Mouse (Mus musculus) embryo, embryonic 11 days (tissue): ENCODE data around the gene Taar7a.
A peak's percentile ranks its signal among the peaks of the same experiment; 100 is the strongest.

Experiments
- DNase-seq: peaks from one replicate; pipeline ENCODE4 v3.0.0-alpha.2; 2015

Taar7a gene

DNA sequence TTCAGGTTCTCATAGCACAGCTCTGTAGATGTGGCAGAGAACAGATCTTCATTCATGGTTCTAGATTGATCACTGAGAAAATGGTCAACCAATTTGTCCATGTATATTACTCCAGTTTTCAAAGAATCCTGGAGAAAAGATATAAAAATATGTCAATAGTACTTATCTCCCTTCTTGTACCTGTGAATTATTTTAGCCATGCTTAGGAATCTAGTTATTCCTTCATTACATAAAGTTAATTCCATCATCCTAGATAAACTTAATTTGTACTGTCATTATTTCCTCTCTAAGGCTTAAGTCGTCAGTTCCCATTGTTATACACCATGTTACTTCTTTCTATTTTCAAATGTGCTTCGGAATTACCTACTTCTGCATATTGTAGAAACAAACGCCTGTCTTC is at the start of gene Taar7a:
Gene Taar7a (minus strand): TSS at position 101 of the 400 bp plus-strand sequence.
- no peak for DNase-seq

GRCm38 (mm10) chr10:24040120-24040869 is 47.0 kb upstream of the Taar7a start:
- DNase-seq = no peak

DNA sequence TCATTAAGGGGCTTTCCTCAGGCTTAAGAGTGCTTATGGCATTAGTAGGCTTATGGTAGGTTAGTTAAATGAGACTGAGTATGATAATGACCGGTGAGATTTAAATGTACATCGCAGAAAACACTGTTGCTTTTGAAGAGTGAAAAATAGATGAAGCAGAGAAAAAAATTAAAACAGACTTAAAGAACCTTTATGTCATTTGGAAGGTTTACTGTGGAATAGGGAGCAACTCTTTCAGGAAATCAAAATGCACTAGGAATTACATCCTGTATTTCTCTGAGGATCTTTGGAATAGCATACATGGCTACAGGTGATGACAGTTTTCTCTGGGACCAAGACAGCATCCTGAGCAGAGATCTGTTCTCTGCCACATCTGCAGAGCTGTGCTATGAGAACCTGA is 44.0 kb upstream of the Taar7a start, which contains the start of gene Taar7e:
Gene Taar7e (plus strand): TSS at position 301 of the 400 bp plus-strand sequence.
- DNase-seq = no peak

GRCm38 (mm10) chr10:24031347-24031746 is 38.1 kb upstream of the Taar7a start:
- DNase-seq = no peak

DNA sequence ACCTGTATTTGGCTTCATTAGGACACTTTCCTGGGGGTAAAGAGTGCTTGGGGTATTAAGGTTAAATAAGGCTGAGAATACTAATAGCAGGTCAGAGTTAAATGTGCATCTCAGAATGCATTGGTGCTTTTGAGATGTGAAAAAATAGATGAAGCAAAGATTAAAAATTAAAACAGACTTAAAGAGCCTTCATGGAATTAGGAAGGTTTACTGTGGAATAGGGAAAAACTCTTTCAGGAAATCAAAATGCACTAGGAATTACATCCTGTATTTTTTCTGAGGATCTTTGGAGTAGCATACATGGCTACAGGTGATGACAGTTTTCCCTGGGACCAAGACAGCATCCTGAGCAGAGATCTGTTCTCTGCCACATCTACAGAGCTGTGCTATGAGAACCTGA is 33.6 kb upstream of the Taar7a start, which contains the start of gene Taar7d:
Gene Taar7d (plus strand): TSS at position 301 of the 400 bp plus-strand sequence.
- no peak for DNase-seq

DNA sequence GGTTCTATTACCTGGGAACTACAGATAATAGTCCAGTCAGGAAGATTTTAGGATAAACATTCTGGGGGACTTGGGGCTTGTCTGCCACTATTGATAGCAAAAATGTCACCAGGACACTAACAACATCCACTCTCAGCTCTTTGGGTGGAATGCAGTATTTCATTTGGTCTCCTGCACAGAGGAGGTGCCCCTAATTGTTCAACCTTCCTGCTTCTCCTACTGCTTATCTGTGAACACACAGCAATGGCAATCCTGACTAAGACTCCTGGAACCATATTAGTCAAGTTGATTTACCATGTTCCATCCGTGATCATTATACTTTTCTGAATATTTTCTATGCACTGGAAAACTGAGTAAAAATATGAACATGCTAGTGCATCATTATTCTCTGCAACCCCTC is 14.9 kb upstream of the Taar7a start:
- no peak for DNase-seq

DNA sequence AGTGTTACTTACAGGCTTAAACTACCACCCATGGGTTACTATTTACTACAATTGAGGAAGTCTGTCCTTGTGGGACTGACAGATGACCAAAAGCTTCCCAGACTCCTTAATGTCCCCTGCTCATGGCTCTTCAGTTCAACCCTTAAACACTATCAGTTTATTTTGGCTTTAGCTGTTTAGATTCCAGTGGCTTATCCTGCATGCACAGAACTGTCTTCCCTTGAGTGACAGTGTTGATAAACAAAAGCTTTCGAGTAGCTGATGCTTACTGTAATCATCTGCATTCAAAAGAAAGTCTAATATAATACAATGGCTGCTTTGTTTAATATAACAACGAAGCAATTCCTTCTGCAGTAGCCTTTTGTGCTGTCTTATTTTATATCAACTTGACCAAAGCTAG is 13.8 kb upstream of the Taar7a start:
- no peak for DNase-seq

GRCm38 (mm10) chr10:24006442-24006841 is 13.2 kb upstream of the Taar7a start:
- no peak for DNase-seq

DNA sequence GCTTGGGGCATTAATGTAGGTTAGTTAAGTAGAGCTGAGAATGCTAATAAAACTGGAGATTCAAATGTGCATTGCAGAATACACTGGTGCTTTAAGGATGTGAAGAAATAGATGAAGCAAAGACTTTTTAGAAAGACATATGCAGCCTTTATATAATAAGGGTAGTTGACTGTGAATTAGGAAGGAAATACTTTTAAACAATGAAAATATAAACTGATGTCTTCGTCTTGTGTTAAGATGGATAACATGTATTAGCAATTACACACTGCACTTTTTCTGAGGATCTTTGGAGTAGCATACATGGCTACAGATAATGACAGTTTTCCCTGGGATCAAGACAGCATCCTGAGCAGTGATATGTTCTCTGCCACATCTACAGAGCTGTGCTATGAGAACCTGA is 6.4 kb upstream of the Taar7a start, which contains the start of gene Taar7b:
Gene Taar7b (plus strand): TSS at position 301 of the 400 bp plus-strand sequence.
- no peak for DNase-seq

DNA sequence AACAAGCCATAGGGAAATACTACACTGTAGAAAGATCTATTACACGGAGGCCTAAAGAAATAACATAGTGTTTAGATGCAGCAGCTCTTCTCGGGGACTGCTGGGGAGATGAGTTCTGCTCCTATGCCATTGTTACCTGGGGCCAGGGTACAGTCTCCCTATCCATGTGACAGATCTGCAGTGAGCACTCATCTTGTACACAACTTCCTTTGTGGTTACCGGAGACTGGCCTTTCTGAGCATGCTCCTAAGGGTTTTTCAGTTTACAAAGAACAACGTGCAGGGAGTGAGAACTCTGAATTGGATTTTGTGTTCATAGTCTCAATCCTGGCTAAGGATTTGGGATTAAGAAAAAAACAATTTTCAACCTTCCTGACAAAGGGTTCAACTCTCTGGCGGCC is 6.9 kb downstream of the Taar7a start:
- no peak for DNase-seq

DNA sequence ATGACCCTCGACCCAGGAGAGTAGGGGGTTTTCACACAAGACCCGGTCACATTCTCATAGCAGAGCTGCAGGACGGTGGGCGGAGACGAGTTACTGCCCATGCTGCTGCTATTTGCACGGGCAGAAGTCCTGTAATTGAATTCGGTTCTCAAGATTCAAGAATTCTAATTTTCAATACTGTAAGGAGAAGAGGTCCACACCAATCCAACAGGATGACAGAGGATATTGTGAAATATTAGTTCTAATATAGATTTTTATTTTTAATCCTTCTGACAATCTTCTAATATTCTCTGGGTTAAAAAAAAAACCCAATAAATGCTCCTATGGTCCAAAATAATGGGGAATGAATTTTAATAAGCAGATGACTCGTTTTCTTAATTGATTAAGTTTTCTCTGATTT is 7.7 kb downstream of the Taar7a start, which contains the start of gene Taar6:
Gene Taar6 (minus strand): TSS at position 101 of the 400 bp plus-strand sequence.
- DNase-seq = no peak

DNA sequence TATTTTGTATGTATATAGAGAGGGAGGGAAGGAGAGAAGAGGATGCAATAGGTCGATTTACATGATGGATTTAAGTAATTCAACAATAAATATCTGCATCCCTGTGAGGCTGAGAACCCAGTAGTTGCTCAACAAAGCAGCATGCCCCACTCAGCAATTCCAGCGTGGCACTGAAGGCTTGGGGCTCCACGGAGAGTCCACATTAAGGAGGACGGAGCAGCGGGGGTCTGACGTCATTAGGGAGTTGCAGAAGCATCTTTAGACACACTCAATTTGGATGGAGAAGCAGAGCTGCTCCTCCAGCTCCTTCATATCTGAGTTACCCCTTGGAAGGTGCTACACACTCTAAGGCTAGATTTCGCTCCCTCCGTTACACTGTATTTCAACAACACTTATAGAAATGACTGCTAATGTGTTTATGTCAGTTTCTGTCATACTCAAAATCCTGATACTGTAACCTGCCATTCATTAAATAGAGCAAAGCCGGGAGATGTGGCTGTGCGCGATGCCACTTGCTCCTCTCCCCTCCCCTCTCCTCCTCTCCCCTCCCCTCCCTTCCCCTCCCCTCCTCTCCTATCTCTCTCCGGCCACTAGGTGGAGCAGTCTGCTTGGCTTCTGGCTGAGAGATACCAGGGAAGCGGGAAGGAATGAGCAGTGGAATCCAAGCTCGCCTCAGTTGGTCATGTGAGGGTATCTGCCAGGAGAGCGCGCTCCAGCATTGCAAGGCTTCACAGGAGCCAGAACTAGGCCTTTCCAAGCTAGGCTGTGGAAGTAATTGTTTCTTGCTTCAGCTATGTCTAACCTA is 14.2 kb downstream of the Taar7a start:
- peak; percentile 87 for DNase-seq

GRCm38 (mm10) chr10:23977958-23978357 is 15.3 kb downstream of the Taar7a start:
- DNase-seq = no peak

DNA sequence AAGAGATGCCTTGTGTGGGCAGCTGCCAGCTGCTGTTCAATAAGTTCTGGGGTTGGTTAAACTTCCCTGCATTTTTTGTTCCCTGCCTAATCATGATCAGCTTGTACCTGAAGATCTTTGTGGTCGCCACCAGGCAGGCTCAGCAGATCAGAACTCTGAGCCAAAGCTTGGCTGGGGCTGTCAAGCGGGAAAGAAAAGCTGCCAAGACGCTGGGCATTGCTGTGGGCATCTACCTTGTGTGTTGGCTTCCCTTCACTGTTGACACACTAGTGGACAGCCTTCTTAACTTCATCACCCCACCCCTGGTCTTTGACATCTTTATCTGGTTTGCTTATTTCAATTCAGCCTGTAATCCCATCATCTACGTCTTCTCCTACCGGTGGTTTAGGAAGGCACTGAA is 22.0 kb downstream of the Taar7a start:
- no peak for DNase-seq

- no peak for DNase-seq
Observed at GRCm38 (mm10) chr10:23970656-23971165, 22.6 kb downstream of the Taar7a start, which contains the start of gene Taar5. Taar5 (plus strand) TSS chr10:23970706.

- no peak for DNase-seq
Observed at GRCm38 (mm10) chr10:23964921-23965610, 28.2 kb downstream of the Taar7a start.

DNA sequence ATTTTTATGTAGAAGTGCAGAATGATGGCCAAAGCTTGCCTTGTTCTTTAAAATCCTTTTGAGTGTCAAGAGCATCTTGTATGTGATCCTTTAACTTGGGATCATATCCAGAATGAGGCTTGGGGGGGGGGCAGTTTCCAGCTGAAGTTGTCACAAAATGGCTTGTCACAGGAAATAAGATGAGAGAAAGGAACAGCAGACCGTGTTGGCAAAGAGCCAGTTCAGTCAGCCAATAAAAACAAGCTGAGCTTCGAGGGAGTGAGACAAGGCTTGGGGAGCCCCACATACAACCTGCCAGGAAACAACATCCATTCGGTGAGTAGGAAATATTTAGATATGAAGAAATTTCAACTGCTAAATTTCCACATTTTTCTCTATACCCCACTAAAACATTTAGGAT is 29.8 kb downstream of the Taar7a start:
- no peak for DNase-seq

DNA sequence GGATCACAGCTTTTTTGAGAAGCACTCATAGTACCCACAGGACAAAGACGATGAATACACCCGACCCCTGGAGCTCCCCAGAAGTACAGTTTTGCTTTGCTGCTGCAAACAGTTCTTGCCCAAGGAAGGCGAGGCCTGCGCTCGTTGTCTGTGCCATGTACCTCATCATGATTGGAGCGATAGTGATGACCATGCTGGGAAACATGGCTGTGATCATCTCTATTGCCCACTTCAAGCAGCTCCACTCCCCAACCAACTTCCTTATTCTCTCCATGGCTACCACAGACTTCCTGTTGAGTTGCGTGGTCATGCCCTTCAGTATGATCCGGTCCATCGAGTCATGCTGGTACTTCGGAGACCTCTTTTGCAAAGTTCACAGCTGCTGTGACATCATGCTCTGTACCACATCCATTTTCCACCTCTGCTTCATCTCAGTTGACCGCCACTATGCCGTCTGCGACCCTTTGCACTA is 32.8 kb downstream of the Taar7a start, which contains the start of gene Taar4:
Gene Taar4 (plus strand): TSS at position 51 of the 472 bp plus-strand sequence.
- no peak for DNase-seq

- no peak for DNase-seq
Observed at GRCm38 (mm10) chr10:23959071-23959470, 34.2 kb downstream of the Taar7a start.

GRCm38 (mm10) chr10:23951714-23952113 is 41.6 kb downstream of the Taar7a start:
- DNase-seq = no peak

DNA sequence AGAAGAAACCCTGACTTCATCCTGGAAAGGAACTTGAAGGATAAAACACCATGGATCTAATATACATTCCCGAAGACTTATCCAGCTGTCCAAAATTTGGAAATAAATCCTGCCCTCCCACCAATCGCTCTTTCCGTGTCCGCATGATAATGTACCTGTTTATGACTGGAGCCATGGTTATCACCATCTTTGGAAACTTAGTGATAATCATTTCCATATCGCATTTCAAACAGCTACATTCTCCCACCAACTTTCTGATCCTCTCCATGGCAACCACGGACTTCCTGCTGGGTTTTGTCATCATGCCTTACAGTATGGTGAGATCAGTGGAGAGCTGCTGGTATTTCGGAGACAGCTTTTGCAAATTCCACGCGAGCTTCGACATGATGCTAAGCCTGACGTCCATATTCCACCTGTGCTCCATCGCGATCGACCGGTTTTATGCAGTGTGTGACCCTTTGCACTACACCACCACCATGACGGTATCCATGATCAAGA is 43.7 kb downstream of the Taar7a start, which contains the start of gene Taar3:
Gene Taar3 (plus strand): TSS at position 51 of the 498 bp plus-strand sequence.
- no peak for DNase-seq

- DNase-seq = no peak
Observed at GRCm38 (mm10) chr10:23948026-23948425, 45.3 kb downstream of the Taar7a start.
